ENCODE assay signal across 25 mouse cellular contexts in genomic region chr12:17382759-17383158, GRCm38 (mm10). TPM values are rescaled to one million over a fixed set of nuclear protein-coding genes. Genes with fewer than 3 reads are reported as not detected.
DNase-seq lines count a peak whose midpoint lies in the region; ATAC-seq and TF ChIP-seq lines count a peak whose summit lies in the region.
"Had no signal": no experiment of that assay in that cellular context is flagged by ENCODE, and none has a peak within 500 bp of the region (broad histone marks: within the 10 kb centered on the region; RNA-seq: fewer than 3 reads in every experiment).

No protein-coding gene starts in this region.

- H3K9ac ChIP-seq in midbrain, embryonic 11.5 days (ENCODE audit: low read length), result no peak overlapping the region
- no peak overlapping the region for H3K9ac ChIP-seq in midbrain, postnatal 0 days (replicated peaks; ENCODE audit: low read length, poor library complexity, severe bottlenecking)
- H3K9ac ChIP-seq: embryonic facial prominence, embryonic 12.5 days; forebrain, embryonic 12.5 days had no signal

- no peak overlapping the region for H3K4me3 ChIP-seq in heart, embryonic 10.5 days
- H3K4me3 ChIP-seq in midbrain, embryonic 11.5 days (ENCODE audit: low read depth, low read length), result no peak overlapping the region
- no peak overlapping the region for H3K4me3 ChIP-seq in midbrain, postnatal 0 days (ENCODE audit: low read depth, low read length)
- H3K4me3 ChIP-seq: embryonic facial prominence, embryonic 10.5 days; embryonic facial prominence, embryonic 12.5 days; forebrain, embryonic 10.5 days; forebrain, embryonic 12.5 days had no signal

- H3K4me2 ChIP-seq in midbrain, embryonic 11.5 days, result no peak overlapping the region
- H3K4me2 ChIP-seq in midbrain, postnatal 0 days (ENCODE audit: low read depth, low read length, poor library complexity, severe bottlenecking), result no peak overlapping the region
- H3K4me2 ChIP-seq: embryonic facial prominence, embryonic 12.5 days; forebrain, embryonic 12.5 days had no signal

- no peaks in the 10 kb centered on the region for H3K4me1 ChIP-seq in heart, embryonic 10.5 days
- H3K4me1 ChIP-seq in midbrain, embryonic 11.5 days (ENCODE audit: control insufficient read depth, insufficient read depth, low read length), result no peaks in the 10 kb centered on the region
- H3K4me1 ChIP-seq in midbrain, postnatal 0 days (ENCODE audit: insufficient read depth, low read length), result no peaks in the 10 kb centered on the region
- H3K4me1 ChIP-seq: embryonic facial prominence, embryonic 10.5 days; embryonic facial prominence, embryonic 12.5 days; forebrain, embryonic 10.5 days; forebrain, embryonic 12.5 days had no signal

- no peak for TF ChIP-seq CTCF in midbrain, postnatal 0 days (IDR thresholded peaks at IDR 0.05)

- 90% methylated on average over 7 of the region's 7 CpGs for WGBS in heart, embryonic 10.5 days
- 90% methylated on average over 7 of the region's 7 CpGs for WGBS in midbrain, embryonic 11.5 days
- 83% methylated on average over 7 of the region's 7 CpGs for WGBS in midbrain, postnatal 0 days

- DNase-seq in heart, adult 11 months, result peak; percentile 55
- DNase-seq in heart, embryonic 10.5 days (ENCODE audit: low spot score), result no peak
- peak; percentile 39 for DNase-seq in midbrain, embryonic 11.5 days (ENCODE audit: low spot score, missing footprints)
- DNase-seq in midbrain, postnatal 0 days (ENCODE audit: low spot score), result no peak
- DNase-seq in liver, result no peak
- DNase-seq: adrenal gland, adult 8-10 months; adrenal gland, postnatal 14 days; adrenal gland, postnatal 36 days; B cell, adult 2 months; cerebellum, adult 11-12 months; cerebellum, adult 2 months; cerebellum, adult 9-10 months; cerebellum, postnatal 10 days; cerebellum, postnatal 25 days had no signal

- no peak for ATAC-seq in midbrain, embryonic 11.5 days (ENCODE audit: low FRiP score)
- ATAC-seq in midbrain, postnatal 0 days (ENCODE audit: low FRiP score), result no peak
- ATAC-seq: activated CD4-positive, CD25-positive, alpha-beta regulatory T cell, adult 4 months; CD4-positive, CD25-positive, alpha-beta regulatory T cell, adult 4 months; forebrain, embryonic 14.5 days; forebrain, embryonic 16.5 days; Patski had no signal

- no peak overlapping the region for H3K27ac ChIP-seq in heart, embryonic 10.5 days
- no peak overlapping the region for H3K27ac ChIP-seq in midbrain, embryonic 11.5 days (ENCODE audit: low read depth, low read length)
- no peak overlapping the region for H3K27ac ChIP-seq in midbrain, postnatal 0 days (ENCODE audit: low read depth, low read length)
- H3K27ac ChIP-seq: embryonic facial prominence, embryonic 10.5 days; embryonic facial prominence, embryonic 12.5 days; forebrain, embryonic 10.5 days; forebrain, embryonic 12.5 days had no signal

- no peaks in the 10 kb centered on the region for H3K27me3 ChIP-seq in heart, embryonic 10.5 days (ENCODE audit: insufficient read depth, poor library complexity, severe bottlenecking)
- no peaks in the 10 kb centered on the region for H3K27me3 ChIP-seq in midbrain, embryonic 11.5 days (ENCODE audit: control insufficient read depth, insufficient read depth, low read length)
- H3K27me3 ChIP-seq in midbrain, postnatal 0 days (ENCODE audit: insufficient read depth, low read length), result no peaks in the 10 kb centered on the region
- H3K27me3 ChIP-seq: CH12.LX; embryonic facial prominence, embryonic 12.5 days; forebrain, embryonic 12.5 days; Patski had no signal

- H3K9me3 ChIP-seq in heart, embryonic 10.5 days, result no peaks in the 10 kb centered on the region
- no peaks in the 10 kb centered on the region for H3K9me3 ChIP-seq in midbrain, embryonic 11.5 days (ENCODE audit: control insufficient read depth, low read length)
- H3K9me3 ChIP-seq in midbrain, postnatal 0 days (ENCODE audit: low read length), result no peaks in the 10 kb centered on the region
- H3K9me3 ChIP-seq: embryonic facial prominence, embryonic 10.5 days; embryonic facial prominence, embryonic 12.5 days; forebrain, embryonic 10.5 days; forebrain, embryonic 12.5 days; G1E had no signal

- H3K36me3 ChIP-seq in heart, embryonic 10.5 days, result peaks cover 47% of the 10 kb centered on the region
- H3K36me3 ChIP-seq in midbrain, embryonic 11.5 days (ENCODE audit: control insufficient read depth, insufficient read depth, low read length), result 0 out of 2 replicates have a peak, but pooled peaks cover 2% of the 10 kb centered on the region
- peaks cover 25% of the 10 kb centered on the region for H3K36me3 ChIP-seq in midbrain, postnatal 0 days (ENCODE audit: insufficient read depth, low read length)

RNA-seq across cellular contexts. Expression of gene Nol10, which starts 34.5 kb away (rescaled TPM):
- polyA plus RNA-seq in heart, embryonic 10.5 days (2016; fragmentation: Nextera tagmentation; extraction: Ambion mirVana), result 20.0 and 25.6 TPM in 2 replicates
- 32.8 and 36.9 TPM in 2 replicates for polyA plus RNA-seq in midbrain, embryonic 11.5 days (2014; fragmentation: Nextera tagmentation; extraction: Ambion mirVana)
- total RNA-seq in midbrain, postnatal 0 days (2014; rRNA removed), result 6.5 and 10.0 TPM in 2 replicates
- 11.8 and 13.6 TPM in 2 replicates for polyA plus RNA-seq in midbrain, postnatal 0 days (2015; fragmentation: Nextera tagmentation; extraction: Ambion mirVana)

RNA-seq across cellular contexts. Expression of gene Atp6v1c2, which starts 53.6 kb away (rescaled TPM):
- 0.43 and 0.69 TPM in 2 replicates for polyA plus RNA-seq in heart, embryonic 10.5 days (2016; fragmentation: Nextera tagmentation; extraction: Ambion mirVana)
- 0.37 and 0.65 TPM in 2 replicates for polyA plus RNA-seq in midbrain, embryonic 11.5 days (2014; fragmentation: Nextera tagmentation; extraction: Ambion mirVana)
- 1.6 and 1.9 TPM in 2 replicates for total RNA-seq in midbrain, postnatal 0 days (2014; rRNA removed)
- polyA plus RNA-seq in midbrain, postnatal 0 days (2015; fragmentation: Nextera tagmentation; extraction: Ambion mirVana), result 1.8 and 2.0 TPM in 2 replicates
- polyA plus RNA-seq: CD4-positive, CD25-positive, alpha-beta regulatory T cell, adult 4 months; G1E; Patski had no signal

Comparison
In these comparisons a context has a peak if more than half of its experiments do, and no peak if none do; other contexts are left out.
1. DNase-seq: peak in heart, adult 11 months (single experiment) and midbrain, embryonic 11.5 days (single experiment); none in heart, embryonic 10.5 days (single experiment), midbrain, postnatal 0 days (single experiment) and liver (single experiment).